Mouse (Mus musculus): ENCODE measurements at regions not wholly inside any gene's neighbourhood (a gene's known extent, or its start where the extent isn't known, plus 50 kb on each side); places are given as distances from the start of the nearest gene placed in this dataset.

GRCm38 (mm10) chr10:37194131-37194797, 55.5 kb upstream of the Marcks start:
- TF ChIP-seq EP300 (IDR thresholded peaks at IDR 0.05; ENCODE audit: low read depth) (no peak), CTCF (IDR thresholded peaks at IDR 0.05; ENCODE audit: low read depth) (no peak)
